Mouse (Mus musculus) kidney, postnatal 4 days (tissue): ENCODE measurements at regions not wholly inside any gene's neighbourhood (a gene's known extent, or its start where the extent isn't known, plus 50 kb on each side); places are given as distances from the start of the nearest gene placed in this dataset.

Experiments used
- DNase-seq, 2 experiments: peaks; one replicate each; pipeline ENCODE4 v3.0.0; 2021; ENCODE audit warnings: mixed read lengths in 2 of 2

DNA sequence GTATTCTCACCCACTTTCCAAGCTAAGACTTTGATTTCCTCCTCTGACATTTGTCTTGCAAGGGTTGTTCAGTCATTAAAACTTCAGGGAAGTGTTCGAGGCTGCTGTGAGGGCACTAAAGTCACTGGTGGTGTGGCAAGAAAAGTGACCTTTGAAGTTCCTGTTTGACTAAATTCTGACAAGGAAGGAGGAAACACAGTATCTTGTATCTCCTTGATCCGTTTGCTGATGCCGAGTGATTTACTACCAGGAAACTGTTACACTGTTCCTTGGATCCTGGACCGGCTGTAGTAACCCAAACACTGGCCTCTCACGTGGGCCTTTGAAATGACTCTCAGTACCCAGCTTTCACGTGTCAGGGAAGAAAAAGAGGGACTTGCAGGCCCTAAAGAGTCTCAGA lies 53.5 kb upstream of the Ralgapa2 start:
- no peak for DNase-seq

DNA sequence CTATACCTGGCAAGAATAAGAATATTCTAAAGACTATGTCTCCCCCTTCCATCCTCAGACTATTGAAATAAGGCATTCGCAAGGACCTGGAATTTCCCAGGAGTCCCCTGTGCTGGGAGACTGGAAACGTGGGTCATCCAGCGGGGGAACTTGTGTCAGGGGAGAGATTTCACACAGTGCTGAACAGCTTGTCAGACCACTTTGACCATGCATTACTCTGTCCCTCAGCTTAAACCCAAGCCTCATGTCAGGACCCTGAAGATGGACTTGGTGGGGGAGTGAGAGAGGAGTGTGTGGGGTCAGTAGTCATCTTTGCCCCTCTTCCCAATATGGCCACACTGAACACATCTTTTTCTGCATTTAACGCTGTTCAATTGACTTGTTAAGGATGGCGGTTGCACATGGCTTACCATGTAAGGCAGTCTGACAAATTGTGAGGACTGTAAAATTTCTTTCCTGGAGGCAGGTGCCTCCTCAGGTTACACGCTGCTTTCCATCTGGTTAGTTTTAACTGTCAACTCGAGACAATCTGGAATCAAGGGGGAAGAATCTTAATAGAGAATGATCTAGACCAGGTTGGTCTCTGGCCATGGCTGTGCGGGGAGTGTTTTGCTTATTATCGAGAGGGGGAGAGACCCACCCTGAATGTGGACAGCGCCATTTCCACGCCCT lies 56.2 kb upstream of the Ralgapa2 start:
- no peak for DNase-seq

DNA sequence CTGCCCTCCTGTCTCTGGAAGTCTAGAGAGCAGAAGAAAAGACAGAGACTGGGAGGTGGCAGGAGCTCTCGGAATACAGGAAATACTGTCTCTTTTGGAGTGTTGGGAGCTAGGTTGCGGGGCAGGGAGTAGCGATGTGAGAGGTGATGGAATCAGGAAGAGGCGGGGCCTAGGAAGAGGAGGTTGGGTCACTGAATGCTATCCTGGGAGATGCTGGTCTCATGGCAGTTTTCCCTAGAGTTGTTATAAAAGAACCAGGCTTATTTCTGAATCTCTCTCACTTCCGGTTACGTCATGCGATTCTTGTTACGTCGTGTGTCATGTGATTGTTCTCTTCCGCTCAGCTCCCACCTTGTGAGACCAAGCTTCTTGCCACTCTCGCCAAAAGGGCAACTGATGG lies 58.9 kb upstream of the Ralgapa2 start:
- DNase-seq = no peak

DNA sequence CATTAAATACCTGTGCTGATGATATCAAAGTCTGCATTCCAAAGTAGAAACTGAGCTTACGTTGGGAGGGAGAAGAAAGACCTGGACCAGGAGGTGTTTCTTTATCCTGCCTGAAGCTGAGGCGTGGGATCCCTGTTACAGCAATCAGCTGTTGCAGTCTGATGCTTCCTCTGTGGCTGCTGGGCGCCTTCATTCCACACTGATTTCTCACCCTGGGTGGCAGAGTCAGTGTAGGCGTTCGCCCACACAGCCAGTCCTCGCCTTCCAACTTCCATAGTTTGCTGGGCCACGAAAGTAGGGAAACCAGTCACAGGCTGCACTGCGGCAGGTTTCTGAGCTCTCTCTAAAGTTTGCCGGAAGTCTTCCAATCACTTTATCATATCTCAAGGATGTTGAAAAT lies 59.7 kb upstream of the Ralgapa2 start:
- DNase-seq = no peak

DNA sequence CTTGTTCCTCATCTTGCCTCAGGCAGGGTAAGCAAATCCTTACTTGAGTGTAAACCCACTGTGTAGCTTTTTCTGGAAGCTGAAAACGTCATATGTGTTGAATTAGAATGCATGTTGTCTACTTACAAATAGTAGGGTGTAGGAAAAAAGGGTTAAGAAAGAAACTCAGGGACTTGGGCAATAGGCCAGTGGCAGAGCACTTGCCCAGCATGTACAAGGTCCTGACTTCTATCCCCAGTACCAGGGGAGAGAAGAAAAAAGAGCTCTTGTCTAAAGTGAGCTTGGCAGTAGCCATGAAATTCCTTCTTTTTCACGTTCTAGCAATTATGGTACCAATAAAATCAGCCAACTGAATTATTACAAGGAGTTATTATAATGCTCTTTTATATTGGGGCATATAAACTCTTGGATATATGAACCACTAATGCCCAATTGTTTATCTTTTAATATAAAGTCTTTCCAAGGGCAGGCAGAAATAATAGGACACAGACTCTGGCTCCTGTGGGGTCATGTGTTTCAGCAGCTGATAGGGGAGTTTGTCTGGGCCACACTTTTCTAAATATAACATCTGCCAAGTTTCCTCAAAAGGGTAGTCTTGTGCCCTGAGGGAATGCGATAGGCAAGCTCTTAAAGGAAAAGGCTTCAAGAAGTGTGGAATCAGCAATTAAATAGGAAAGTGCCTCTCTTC lies 63.6 kb upstream of the Ralgapa2 start:
- DNase-seq = no peak

DNA sequence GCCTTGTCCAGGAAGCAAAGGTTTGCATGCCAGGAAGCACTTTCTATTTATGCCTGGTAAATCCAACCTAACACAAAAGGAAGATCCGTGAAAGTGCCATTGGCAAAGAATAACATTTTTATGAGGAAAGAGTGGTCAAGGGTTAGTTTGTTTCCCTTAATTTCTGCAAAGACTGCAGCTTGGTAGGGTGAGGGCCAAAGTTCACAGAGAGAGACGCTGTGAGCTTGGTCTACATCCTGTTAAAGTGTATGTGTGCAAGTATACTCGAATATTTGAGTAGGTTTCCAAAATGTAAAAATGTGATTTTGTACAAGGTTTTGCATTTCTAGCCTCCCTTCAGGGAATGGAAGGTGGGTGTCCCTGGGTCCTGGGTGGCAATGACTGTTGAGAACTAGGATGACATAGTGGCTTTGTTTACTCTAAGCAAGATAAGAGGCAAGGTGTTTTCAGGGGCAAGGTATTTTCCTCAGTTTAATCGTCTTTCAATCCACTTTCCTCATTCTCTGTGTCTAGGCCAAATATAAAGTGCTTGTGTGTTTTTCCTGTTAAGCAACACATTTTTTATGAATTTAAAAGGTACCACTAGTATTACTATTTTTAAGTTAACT lies 64.3 kb upstream of the Ralgapa2 start:
- peak; percentile 3 to 15 for DNase-seq

DNA sequence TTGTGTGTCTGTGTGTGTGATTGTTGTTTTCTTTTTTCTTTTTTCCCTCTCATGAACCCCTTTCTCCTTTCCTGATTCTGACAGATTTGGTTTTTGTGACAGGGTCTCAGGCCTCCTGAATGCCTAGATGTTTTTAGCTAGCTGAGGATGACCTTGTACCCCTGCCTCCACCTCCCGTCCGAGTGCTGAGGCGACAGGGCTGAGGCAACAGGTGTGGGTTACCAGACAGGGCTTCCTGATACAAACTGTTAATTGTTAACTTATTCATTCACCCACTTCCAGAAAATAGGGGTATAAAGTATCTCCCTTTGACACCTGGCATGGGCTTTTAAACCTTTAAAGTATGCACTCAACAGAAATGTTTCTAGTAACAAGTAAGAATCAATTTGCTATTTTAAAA lies 65.0 kb upstream of the Ralgapa2 start:
- no peak for DNase-seq

DNA sequence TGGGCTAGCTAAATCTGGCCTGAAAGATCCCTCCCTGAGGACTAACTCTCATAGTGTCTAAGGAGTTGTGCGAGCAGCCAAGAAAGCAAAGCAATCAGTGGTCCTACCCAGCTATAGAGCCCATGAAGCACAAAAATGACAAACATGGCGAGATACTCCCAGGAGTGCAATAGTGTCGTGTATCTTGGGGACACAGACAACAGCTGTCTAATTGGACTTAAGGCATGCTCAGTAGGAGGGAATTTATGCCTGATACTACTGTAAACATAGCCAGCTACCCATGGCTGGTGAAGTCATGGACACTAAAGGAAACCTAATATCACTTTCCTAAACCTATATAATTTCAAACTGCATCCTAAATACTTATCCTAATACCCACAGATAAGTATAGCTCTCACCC lies 69.1 kb upstream of the Ralgapa2 start:
- DNase-seq = no peak

DNA sequence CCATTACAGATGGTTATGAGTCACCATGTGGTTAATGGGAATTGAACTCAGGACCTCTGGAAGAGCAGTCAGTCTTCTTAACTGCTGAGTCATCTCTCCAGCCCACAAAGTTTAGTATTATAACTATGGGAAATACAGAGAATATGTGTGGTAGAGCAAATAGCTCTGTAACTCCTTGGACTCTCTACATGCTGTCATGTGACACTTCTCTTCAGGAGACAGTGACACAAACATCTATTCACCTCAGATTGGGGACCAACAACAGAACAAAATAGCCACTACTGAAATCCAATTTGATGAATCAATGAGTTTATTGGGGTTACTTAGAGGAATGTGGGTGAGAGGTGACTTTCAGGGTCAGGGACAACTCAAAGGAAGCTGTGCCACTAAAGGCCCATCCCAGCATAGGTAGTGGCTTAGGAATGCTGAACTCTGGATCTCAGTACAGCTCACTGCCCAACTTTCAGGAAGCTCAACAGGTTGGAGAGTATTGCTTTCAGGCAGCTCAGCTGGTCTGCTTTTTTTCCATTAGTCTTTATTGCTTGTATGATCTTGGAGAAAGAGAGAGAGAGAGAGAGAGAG lies 71.8 kb upstream of the Ralgapa2 start:
- DNase-seq = no peak

DNA sequence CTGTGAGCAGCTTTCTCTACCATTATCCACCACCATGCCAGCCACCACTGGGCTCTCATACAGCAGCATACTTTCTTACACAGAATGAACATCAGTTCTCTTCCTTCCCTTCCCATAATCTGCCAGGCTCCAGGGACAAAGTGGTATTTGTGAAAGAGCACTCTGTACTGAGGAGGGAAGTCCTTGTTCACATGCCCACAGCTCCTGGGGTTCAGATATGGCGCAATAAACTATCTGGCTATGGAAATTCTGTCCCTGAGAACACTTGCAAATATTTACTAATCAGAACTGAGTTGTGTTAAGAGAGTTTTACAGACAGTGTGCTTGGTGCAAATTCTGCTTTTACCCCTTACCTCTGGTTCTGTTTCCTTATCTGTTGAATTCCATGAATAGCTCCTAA lies 74.2 kb upstream of the Ralgapa2 start:
- no peak for DNase-seq

DNA sequence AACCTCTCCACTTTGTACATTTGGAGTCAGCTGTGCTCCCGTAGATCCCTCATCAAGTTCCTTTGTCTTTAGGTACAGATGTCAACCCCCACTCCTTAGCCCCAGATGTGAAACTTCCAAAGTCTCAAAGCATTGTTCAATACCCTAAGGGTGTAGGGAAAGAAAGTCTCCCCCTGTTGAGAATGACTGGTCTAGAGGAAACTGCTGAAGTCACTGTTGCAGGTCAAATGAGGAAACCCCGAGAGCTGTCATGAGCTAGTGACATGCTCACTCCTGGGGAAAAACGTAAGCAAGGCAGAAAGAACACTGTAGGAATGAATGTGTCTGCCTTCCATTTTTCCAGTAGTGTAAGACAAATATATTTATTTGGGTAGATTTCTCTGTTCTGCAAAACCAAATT lies 74.8 kb upstream of the Ralgapa2 start:
- DNase-seq = no peak

DNA sequence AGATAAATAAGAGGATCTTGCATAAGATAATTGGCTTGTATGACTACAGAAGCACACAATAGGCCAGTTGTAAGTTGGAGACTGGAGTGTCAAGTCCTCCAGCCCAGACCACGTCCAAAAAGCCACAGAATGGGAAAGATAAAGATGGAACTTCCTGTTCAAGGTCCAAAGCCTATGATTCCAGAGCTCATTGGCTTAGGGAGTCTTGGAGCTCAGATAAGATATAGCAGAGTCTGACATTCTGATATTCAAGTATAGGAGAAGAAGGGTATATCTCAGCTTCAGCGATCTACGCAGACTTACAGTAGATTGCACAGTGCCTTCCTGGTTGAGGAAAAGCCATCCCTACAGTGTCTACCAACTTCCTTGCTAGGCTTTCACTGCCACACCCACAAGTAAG lies 77.7 kb upstream of the Ralgapa2 start:
- DNase-seq = no peak

DNA sequence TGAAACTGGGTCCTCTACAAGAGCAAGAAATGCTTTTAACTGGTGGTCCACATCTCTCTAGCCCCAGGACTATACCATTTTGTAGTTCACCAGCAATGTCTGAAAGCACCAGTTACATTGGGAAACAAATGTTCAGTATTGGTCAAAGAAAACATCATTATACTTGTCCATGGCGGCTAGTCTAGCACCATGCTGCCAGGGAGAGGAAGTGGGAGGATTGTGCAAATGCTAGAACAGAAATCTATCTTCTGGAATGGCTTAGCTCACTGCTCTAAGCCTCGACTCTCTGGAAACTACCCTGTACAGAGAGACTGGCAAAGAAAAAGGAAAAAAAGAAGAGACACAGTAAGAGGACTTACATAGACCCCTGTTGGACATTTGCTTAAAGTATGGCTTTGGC lies 81.1 kb upstream of the Ralgapa2 start:
- DNase-seq = no peak

DNA sequence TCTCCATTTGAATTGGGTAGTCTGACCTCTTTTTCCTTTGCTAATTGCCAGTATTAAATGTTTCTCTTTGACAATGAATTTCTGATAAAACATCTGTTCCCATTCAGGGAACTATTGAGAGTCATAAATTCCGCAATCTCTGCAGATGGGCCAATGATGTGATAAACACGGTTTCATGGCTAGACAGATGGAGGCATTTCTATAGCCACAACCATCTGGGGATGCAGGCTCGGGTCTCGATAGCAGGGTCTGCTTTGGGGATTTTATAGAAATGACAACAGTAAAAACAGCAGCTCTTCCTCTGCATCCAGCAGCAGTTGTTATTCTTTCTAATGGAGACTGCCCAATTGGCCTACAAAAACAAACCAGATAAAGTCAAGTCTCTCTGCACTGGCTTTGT lies 82.1 kb upstream of the Ralgapa2 start:
- DNase-seq = no peak

DNA sequence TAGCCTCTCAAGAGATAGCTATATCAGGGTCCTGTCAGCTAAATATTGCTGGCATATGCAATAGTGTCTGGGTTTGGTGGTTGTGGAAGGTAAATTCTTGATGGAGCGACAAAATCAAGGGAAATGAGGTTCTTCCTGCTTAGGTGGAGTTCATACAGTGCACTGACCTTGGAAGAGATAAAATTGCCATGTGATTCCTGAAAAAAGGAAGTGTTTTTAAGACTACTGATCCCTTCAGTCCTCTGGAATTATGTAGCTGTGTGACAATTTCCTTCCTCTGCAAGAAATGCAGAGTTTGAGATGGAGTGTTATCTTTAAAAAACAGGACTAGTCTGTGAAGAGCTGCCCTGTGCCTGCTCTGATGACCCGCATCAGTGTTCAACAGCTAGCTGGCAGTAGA lies 83.5 kb upstream of the Ralgapa2 start:
- no peak for DNase-seq

DNA sequence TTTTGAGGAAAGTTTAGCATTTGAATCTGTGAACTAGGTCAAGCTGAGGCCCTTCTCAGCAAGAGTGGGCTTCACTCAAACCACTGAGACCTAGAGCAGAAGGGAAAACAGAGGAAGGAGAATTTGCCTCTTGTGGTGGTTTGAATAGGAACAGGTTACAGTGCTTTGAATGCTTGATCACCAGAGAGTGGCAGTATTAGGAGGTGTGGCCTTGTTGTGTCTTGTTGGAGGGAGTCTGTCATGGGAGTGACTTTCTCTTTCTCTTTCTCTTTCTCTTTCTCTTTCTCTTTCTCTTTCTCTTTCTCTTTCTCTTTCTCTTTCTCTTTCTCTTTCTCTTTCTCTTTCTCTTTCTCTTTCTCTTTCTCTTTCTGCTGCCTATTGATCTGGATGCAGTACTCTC lies 94.0 kb upstream of the Ralgapa2 start:
- no peak for DNase-seq

DNA sequence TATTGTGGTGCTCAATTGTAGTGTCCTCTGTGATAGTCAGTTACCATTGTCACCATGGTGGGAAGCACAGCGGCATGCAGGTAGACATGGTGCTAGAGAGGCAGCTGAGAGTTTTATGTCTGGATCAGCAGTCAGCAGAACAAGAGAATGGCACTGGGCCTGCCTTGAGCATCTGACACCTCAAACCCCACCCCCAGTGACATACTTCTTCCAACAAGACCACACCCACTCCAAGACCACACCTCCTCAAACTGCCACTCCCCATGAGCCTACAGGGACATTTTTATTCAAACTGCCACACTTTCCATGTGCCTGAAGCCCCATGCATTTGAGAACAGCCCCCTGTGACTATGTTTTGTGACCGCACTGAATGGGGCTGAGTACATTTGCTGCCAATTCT lies 98.8 kb upstream of the Ralgapa2 start:
- DNase-seq = no peak

DNA sequence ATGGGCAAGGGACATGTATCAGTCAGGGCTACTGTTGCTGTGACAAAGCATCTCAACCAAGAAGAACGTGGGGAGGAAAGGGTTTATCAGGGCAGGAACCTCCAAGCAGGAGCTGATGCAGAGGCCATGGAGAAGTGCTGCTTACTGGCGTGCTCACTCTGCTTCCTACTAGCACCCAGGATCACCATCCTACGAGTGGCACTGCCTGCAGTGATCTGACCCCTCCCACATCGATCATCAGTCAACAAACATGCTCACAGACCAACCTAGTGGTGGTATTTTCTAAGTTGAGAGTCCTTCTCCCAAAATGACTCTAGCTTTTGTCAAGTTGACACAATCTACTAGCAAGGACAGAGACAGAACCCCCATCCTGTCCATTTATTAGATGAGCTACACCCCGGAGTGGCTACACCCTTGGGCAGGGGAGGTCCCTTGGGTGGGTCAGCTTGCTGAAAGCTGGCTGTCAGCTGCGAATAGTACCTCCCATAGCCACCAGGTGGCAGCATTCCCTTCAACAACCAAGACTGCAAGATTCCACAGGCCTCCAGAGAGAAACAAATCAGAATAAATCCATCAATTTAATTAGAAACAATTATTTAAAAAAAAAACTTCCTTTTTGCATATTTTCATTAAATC lies 99.9 kb upstream of the Ralgapa2 start:
- peak; percentile 83 to 84 for DNase-seq

DNA sequence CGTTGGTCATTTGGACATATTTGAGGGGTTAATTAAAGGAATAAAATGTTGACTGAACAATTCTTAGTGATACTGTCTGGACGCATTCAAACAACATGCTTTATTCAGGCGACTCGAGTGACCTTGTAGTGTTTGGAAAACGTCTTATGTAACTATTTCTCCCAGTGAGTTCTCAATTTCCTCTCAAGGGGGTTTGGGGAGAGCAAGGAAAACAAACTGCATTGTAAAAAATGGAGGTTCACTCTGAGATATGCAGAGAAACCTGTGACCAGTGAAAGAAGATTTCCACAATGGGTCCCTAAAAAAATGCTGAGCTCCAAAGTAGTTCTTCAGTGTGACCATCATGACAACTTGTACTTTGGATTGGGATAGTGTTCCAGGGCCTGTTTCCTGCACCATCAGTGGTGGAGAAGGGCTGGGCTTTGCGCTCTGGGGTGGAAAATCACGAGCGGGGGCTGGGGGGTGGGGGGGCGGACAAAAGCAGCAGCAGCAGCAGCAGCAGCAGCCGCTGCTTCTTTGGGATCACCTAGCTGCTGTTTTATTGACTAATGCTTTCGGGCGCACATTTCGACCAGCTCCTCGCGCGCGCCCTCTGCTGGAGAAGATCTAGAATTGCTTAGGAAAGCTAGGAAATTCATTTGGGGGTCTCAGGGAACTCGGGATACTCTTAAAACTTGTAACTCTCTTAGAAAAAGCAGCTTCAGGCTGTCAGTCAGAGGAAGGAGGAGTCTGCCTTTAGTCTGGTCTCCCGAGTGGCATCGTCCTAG lies 100.6 kb upstream of the Ralgapa2 start:
- DNase-seq = peak; percentile 66 to 75

DNA sequence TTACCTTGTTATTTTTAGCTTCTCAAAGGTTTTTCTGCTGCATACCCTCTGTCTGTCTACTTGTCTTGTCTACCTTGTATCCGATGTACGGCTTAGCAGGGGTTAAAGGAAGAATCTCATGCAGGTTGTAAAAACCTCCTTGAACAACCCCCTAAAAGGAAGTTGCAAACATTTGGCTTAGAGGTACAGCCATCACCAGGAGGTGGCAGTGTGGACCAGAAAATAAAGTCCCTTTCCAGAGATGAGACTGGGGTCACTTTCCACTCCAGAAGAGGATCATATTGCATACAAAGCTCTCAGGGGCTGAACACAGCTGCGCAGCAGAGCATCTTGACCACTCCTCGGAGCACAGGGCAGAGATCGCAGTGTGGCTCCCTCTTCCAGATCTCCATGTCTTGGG lies 109.0 kb upstream of the Ralgapa2 start:
- DNase-seq = peak; percentile 71 to 75

DNA sequence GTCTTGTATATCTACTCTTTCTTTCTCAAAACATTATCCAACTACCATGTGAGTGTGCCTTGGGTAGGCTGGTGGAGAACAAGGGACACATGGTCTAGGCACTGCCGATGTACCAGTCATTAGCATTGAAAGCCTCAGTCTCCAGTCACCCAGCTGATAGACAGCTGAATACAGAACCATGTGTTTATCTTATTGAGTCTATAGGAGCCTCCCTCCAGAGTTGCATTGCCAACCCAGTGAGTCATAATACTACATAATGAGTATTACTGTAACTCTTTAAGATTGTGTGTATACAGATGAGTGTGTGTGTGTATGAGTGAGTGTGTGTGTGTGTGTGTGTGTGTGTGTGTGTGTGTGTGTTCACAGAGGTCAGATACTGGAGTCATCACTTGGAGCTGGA lies 110.9 kb upstream of the Ralgapa2 start:
- no peak for DNase-seq

DNA sequence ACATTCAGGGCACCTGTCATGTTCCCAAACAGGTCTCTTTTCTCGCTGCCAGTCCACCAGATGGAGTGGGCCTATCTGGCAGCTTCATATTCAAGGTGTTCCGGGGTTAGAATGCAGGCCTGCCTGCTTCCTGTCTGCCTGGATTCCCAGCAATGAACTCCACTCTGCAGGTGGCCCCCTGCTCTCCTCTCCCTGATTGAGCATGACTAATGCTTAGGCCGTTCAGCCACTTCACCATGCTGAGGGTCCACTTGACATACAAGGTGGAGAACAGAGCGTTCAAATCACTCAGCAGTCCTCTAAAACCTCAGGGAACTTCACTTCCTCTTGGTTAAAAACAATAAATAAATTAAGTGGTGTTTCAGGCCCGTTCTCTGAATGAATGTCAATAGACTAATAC lies 112.1 kb upstream of the Ralgapa2 start:
- DNase-seq = no peak
